Mouse (Mus musculus): ENCODE results near the gene Nrxn1. TPM values are rescaled to one million over a fixed set of nuclear protein-coding genes. Genes with fewer than 3 reads are reported as not detected.

Nrxn1 gene
- polyA plus RNA-seq, 1 experiment from 2014 or later = 2.4 TPM

- Histone ChIP-seq H3K27ac (ENCODE audit: low read length) (no peak overlapping the region), H3K4me2 (ENCODE audit: low read depth, low read length) (no peak overlapping the region), H3K4me1 (replicated peaks; ENCODE audit: control insufficient read depth, insufficient read depth, low read length) (no peaks in the 10 kb centered on the region), H3K9ac (ENCODE audit: low read length) (no peak overlapping the region), H3K27me3 (ENCODE audit: control insufficient read depth, insufficient read depth, low read depth, low read length) (no peaks in the 10 kb centered on the region), H3K4me3 (ENCODE audit: low read length) (no peak overlapping the region), H3K9me3 (ENCODE audit: control insufficient read depth, low read length) (no peaks in the 10 kb centered on the region), H3K36me3 (ENCODE audit: control insufficient read depth, insufficient read depth, low read length) (no peaks in the 10 kb centered on the region)
- no peak for ATAC-seq (ENCODE audit: low read depth)
- WGBS = 72% methylated on average over 5 of the region's 5 CpGs
Measured at GRCm38 (mm10) chr17:90207617-90208016, 885.3 kb downstream of the Nrxn1 start.

GRCm38 (mm10) chr17:90203993-90204392 is 888.9 kb downstream of the Nrxn1 start:
- Histone ChIP-seq H3K27ac (ENCODE audit: low read length) (no peak overlapping the region), H3K9ac (ENCODE audit: low read length) (no peak overlapping the region), H3K9me3 (ENCODE audit: control insufficient read depth, low read length) (no peaks in the 10 kb centered on the region), H3K27me3 (ENCODE audit: control insufficient read depth, insufficient read depth, low read depth, low read length) (no peaks in the 10 kb centered on the region), H3K4me2 (ENCODE audit: low read depth, low read length) (no peak overlapping the region), H3K4me1 (replicated peaks; ENCODE audit: control insufficient read depth, insufficient read depth, low read length) (no peaks in the 10 kb centered on the region), H3K36me3 (ENCODE audit: control insufficient read depth, insufficient read depth, low read length) (no peaks in the 10 kb centered on the region), H3K4me3 (ENCODE audit: low read length) (no peak overlapping the region)
- no peak for ATAC-seq (ENCODE audit: low read depth)

DNA sequence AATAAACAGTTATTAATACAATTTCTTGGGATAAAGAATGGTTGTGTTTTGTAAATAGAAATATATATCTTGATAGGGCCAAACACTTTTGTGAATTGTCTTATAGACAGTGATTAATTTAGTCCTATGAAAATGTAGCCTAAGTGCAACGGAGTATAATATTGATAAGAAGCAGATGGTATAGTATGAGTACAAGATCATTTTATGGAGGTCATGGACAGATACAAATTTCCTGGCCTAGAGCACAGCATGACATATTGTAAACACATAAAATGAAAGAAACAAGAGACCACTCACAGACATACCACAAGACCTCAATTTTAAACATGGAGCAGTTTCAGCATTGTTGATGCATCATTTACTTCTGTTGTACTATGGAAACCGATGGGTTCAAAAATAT is 890.1 kb downstream of the Nrxn1 start:
- Histone ChIP-seq H3K36me3 (ENCODE audit: control insufficient read depth, insufficient read depth, low read length) (no peaks in the 10 kb centered on the region), H3K9me3 (ENCODE audit: control insufficient read depth, low read length) (no peaks in the 10 kb centered on the region), H3K4me3 (ENCODE audit: low read length) (no peak overlapping the region), H3K27ac (ENCODE audit: low read length) (no peak overlapping the region), H3K9ac (ENCODE audit: low read length) (no peak overlapping the region), H3K27me3 (ENCODE audit: control insufficient read depth, insufficient read depth, low read depth, low read length) (no peaks in the 10 kb centered on the region), H3K4me1 (replicated peaks; ENCODE audit: control insufficient read depth, insufficient read depth, low read length) (no peaks in the 10 kb centered on the region), H3K4me2 (ENCODE audit: low read depth, low read length) (no peak overlapping the region)
- ATAC-seq (ENCODE audit: low read depth) = no peak
- WGBS = 51% methylated on average over 2 of the region's 2 CpGs

DNA sequence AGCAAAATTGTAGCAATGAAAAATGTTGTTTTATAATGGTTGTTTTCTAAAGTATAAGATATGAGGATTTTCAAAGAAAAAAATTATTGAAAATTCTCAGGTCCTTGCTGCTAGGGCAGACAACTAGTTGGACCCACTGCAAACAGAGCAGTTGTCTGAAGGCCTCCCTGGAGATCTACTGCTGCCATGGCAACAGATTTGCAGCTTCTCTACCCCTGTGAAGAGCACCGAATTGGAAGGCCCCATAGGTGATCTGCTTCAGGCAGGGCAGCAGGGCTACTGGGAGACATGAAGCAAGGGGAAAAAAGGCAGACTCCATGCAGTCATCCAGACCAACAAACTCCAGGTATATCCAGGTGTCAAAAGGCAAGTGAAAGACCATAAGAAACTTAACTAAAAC is 896.1 kb downstream of the Nrxn1 start:
- no peak overlapping the region for H3K9ac ChIP-seq (ENCODE audit: low read length)
- no peak overlapping the region for H3K4me3 ChIP-seq (ENCODE audit: low read length)
- no peaks in the 10 kb centered on the region for H3K36me3 ChIP-seq (ENCODE audit: control insufficient read depth, insufficient read depth, low read length)
- H3K27me3 ChIP-seq (ENCODE audit: control insufficient read depth, insufficient read depth, low read depth, low read length) = no peaks in the 10 kb centered on the region
- no peak for ATAC-seq (ENCODE audit: low read depth)
- H3K9me3 ChIP-seq (ENCODE audit: control insufficient read depth, low read length) = no peaks in the 10 kb centered on the region
- H3K4me2 ChIP-seq (ENCODE audit: low read depth, low read length) = no peak overlapping the region
- H3K4me1 ChIP-seq (replicated peaks; ENCODE audit: control insufficient read depth, insufficient read depth, low read length) = no peaks in the 10 kb centered on the region
- H3K27ac ChIP-seq (ENCODE audit: low read length) = no peak overlapping the region
- 13% methylated on average over 1 of the region's 1 CpGs for WGBS

DNA sequence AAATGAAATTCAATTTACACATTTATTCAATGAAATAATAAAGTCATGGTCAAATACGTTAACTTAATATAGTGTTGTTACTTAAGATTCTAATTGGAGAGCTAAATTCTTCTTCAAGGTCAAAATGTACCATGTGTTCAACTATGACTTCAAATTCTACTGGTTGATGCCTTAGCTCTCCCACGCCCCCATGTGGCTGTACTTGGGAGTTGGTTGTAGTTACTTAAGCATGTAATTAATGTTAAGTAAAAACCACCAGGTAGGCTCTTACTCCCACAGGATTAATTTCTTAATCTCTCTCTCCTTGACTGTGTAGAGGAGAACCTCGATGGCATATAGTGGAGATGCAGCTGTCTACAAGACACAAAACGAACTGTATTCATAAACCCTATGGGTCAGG is 951.3 kb downstream of the Nrxn1 start:
- Histone ChIP-seq H3K9ac (ENCODE audit: low read length) (no peak overlapping the region), H3K27ac (ENCODE audit: low read length) (no peak overlapping the region)
- 56% methylated on average over 4 of the region's 4 CpGs for WGBS

GRCm38 (mm10) chr17:90130836-90131235 is 962.0 kb downstream of the Nrxn1 start:
- Histone ChIP-seq H3K9ac (ENCODE audit: low read length) (no peak overlapping the region), H3K9me3 (ENCODE audit: control insufficient read depth, low read length) (no peaks in the 10 kb centered on the region)
- 78% methylated on average over 11 of the region's 12 CpGs for WGBS

More for the DNA sequence above, 951.3 kb downstream of the Nrxn1 start:
- no peaks in the 10 kb centered on the region for H3K9me3 ChIP-seq (ENCODE audit: control insufficient read depth, low read length)
- no peaks in the 10 kb centered on the region for H3K36me3 ChIP-seq (ENCODE audit: control insufficient read depth, insufficient read depth, low read length)
- no peak overlapping the region for H3K4me2 ChIP-seq (ENCODE audit: low read depth, low read length)
- H3K4me3 ChIP-seq (ENCODE audit: low read length) = no peak overlapping the region
- ATAC-seq (ENCODE audit: low read depth) = no peak
- no peaks in the 10 kb centered on the region for H3K27me3 ChIP-seq (ENCODE audit: control insufficient read depth, insufficient read depth, low read depth, low read length)
- no peaks in the 10 kb centered on the region for H3K4me1 ChIP-seq (replicated peaks; ENCODE audit: control insufficient read depth, insufficient read depth, low read length)

DNA sequence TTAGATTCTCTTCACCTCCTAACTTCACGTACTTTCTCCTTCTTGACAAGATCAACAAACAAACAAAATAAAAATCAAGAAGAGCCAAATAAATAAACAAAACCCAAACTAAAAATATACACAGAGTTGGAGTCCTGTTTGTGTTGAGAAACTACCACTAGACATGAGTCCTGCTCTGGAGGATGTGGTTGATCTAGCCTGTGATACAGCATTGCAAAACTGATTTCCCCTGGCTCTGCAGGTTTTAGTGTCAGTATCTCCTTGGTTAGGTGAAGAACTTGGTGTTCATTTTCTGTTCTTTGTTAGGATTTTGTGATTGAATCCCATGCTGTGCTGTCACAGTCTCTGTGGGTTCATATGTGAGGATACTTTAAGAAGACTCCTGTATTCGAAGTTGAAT is 963.7 kb downstream of the Nrxn1 start:
- ATAC-seq (ENCODE audit: low read depth) = no peak
- WGBS = 70% methylated on average over 2 of the region's 2 CpGs

More at GRCm38 (mm10) chr17:90130836-90131235, 962.0 kb downstream of the Nrxn1 start:
- Histone ChIP-seq H3K27ac (ENCODE audit: low read length) (no peak overlapping the region), H3K36me3 (ENCODE audit: control insufficient read depth, insufficient read depth, low read length) (no peaks in the 10 kb centered on the region), H3K4me1 (replicated peaks; ENCODE audit: control insufficient read depth, insufficient read depth, low read length) (no peaks in the 10 kb centered on the region), H3K27me3 (ENCODE audit: control insufficient read depth, insufficient read depth, low read depth, low read length) (no peaks in the 10 kb centered on the region), H3K4me2 (ENCODE audit: low read depth, low read length) (no peak overlapping the region), H3K4me3 (ENCODE audit: low read length) (no peak overlapping the region)
- ATAC-seq (ENCODE audit: low read depth) = no peak

GRCm38 (mm10) chr17:90127561-90127960 is 965.3 kb downstream of the Nrxn1 start:
- H3K36me3 ChIP-seq (ENCODE audit: control insufficient read depth, insufficient read depth, low read length) = no peaks in the 10 kb centered on the region
- no peak overlapping the region for H3K27ac ChIP-seq (ENCODE audit: low read length)
- H3K4me3 ChIP-seq (ENCODE audit: low read length) = no peak overlapping the region
- H3K9ac ChIP-seq (ENCODE audit: low read length) = no peak overlapping the region
- no peak for ATAC-seq (ENCODE audit: low read depth)
- no peak overlapping the region for H3K4me2 ChIP-seq (ENCODE audit: low read depth, low read length)
- H3K9me3 ChIP-seq (ENCODE audit: control insufficient read depth, low read length) = no peaks in the 10 kb centered on the region
- H3K4me1 ChIP-seq (replicated peaks; ENCODE audit: control insufficient read depth, insufficient read depth, low read length) = no peaks in the 10 kb centered on the region
- WGBS = 57% methylated on average over 1 of the region's 1 CpGs
- no peaks in the 10 kb centered on the region for H3K27me3 ChIP-seq (ENCODE audit: control insufficient read depth, insufficient read depth, low read depth, low read length)

More for the DNA sequence above, 963.7 kb downstream of the Nrxn1 start:
- no peaks in the 10 kb centered on the region for H3K27me3 ChIP-seq (ENCODE audit: control insufficient read depth, insufficient read depth, low read depth, low read length)
- no peak overlapping the region for H3K9ac ChIP-seq (ENCODE audit: low read length)
- H3K4me3 ChIP-seq (ENCODE audit: low read length) = no peak overlapping the region
- H3K27ac ChIP-seq (ENCODE audit: low read length) = no peak overlapping the region
- no peak overlapping the region for H3K4me2 ChIP-seq (ENCODE audit: low read depth, low read length)
- H3K4me1 ChIP-seq (replicated peaks; ENCODE audit: control insufficient read depth, insufficient read depth, low read length) = no peaks in the 10 kb centered on the region
- no peaks in the 10 kb centered on the region for H3K9me3 ChIP-seq (ENCODE audit: control insufficient read depth, low read length)
- H3K36me3 ChIP-seq (ENCODE audit: control insufficient read depth, insufficient read depth, low read length) = no peaks in the 10 kb centered on the region

DNA sequence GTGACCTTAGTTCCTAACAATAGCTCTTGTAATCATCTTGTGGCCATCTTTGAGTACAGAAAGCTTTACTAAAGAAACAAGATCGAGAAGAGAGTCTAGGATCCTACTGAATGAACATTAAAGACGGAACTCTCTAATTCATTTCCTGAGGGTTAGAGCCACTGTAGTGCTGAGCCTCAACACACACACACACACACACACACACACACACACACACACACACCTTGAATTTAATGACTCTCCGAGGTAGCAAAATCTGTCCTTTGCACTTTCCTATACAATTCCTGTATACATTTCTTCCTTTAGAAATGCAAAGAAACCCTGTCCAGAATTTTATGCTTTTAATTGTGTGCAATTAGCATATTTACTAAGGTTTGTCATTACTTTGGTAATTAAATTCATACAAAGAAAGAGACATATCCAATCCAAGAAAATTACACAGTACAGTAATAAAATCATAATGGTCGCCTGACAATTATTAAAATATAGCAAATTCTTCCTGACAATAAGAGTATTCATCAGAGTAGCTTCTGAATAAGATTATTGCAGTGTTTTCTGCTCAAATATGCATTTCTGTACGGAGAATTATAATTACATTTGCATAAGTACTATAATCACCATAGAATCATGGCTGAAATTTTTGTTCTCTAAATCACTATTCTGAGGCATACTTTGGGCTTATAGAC is 969.9 kb downstream of the Nrxn1 start:
- ATAC-seq (ENCODE audit: low read depth) = no peak
- no peaks in the 10 kb centered on the region for H3K4me1 ChIP-seq (replicated peaks; ENCODE audit: control insufficient read depth, insufficient read depth, low read length)
- H3K4me2 ChIP-seq (ENCODE audit: low read depth, low read length) = no peak overlapping the region
- 74% methylated on average over 5 of the region's 5 CpGs for WGBS
- H3K9me3 ChIP-seq (ENCODE audit: control insufficient read depth, low read length) = no peaks in the 10 kb centered on the region
- H3K27ac ChIP-seq (ENCODE audit: low read length) = no peak overlapping the region
- H3K4me3 ChIP-seq (ENCODE audit: low read length) = no peak overlapping the region
- no peaks in the 10 kb centered on the region for H3K27me3 ChIP-seq (ENCODE audit: control insufficient read depth, insufficient read depth, low read depth, low read length)
- no peak overlapping the region for H3K9ac ChIP-seq (ENCODE audit: low read length)
- no peaks in the 10 kb centered on the region for H3K36me3 ChIP-seq (ENCODE audit: control insufficient read depth, insufficient read depth, low read length)

DNA sequence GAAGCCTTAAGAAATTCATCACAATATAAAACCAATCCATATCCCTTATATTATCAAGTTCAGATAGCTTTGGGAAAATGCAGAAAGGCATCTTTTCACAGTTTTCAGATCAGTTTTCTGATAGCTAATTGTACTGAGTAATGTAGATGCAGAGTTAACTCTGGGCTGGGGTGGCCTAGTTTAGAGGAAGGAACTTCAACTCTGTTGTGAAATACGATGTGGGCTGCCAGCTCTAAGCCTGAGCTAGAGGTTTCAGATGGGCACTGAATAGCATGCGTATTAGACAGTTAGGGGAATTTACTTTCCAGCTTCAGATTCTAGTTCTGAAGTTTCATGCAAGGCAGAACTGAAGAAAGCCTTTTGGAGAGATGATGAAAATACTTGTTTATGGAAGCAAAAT is 976.6 kb downstream of the Nrxn1 start:
- no peak overlapping the region for H3K4me2 ChIP-seq (ENCODE audit: low read depth, low read length)
- H3K27me3 ChIP-seq (ENCODE audit: control insufficient read depth, insufficient read depth, low read depth, low read length) = no peaks in the 10 kb centered on the region
- no peaks in the 10 kb centered on the region for H3K4me1 ChIP-seq (replicated peaks; ENCODE audit: control insufficient read depth, insufficient read depth, low read length)
- no peaks in the 10 kb centered on the region for H3K9me3 ChIP-seq (ENCODE audit: control insufficient read depth, low read length)
- 66% methylated on average over 2 of the region's 2 CpGs for WGBS
- no peak overlapping the region for H3K4me3 ChIP-seq (ENCODE audit: low read length)
- H3K9ac ChIP-seq (ENCODE audit: low read length) = no peak overlapping the region
- H3K36me3 ChIP-seq (ENCODE audit: control insufficient read depth, insufficient read depth, low read length) = no peaks in the 10 kb centered on the region
- no peak for ATAC-seq (ENCODE audit: low read depth)
- H3K27ac ChIP-seq (ENCODE audit: low read length) = no peak overlapping the region
